Mouse (Mus musculus) hindbrain, postnatal 0 days (tissue): ENCODE measurements at regions not wholly inside any gene's neighbourhood (a gene's known extent, or its start where the extent isn't known, plus 50 kb on each side); places are given as distances from the start of the nearest gene placed in this dataset.

Experiments
- ATAC-seq: fragments of 200-750 bp; cut with Nextera tagmentation; 2 replicates; pipeline ENCODE4 v1.8.0; 2017; ENCODE audit warnings: mild to moderate bottlenecking, moderate TSS enrichment, moderate library complexity
- DNase-seq: peaks from one replicate; pipeline ENCODE4 v3.0.0-alpha.2; 2015; ENCODE audit warnings: low spot score
- H3K27ac ChIP-seq: fragments of 300-500 bp; sonication (generic); 2 replicates; pipeline ENCODE4 v1.5.1; 2014; ENCODE audit warnings: mild to moderate bottlenecking
- H3K27me3 ChIP-seq: fragments of 300-500 bp; sonication (generic); 2 replicates; pipeline ENCODE4 v1.6.1; 2014; ENCODE audit warnings: low read length, mixed read lengths; ENCODE audit not compliant: insufficient read depth
- H3K36me3 ChIP-seq: fragments of 300-500 bp; sonication (generic); 2 replicates; pipeline ENCODE4 v1.6.1; 2014; ENCODE audit warnings: low read length, mixed read lengths; ENCODE audit not compliant: insufficient read depth
- H3K4me1 ChIP-seq: fragments of 300-500 bp; sonication (generic); 2 replicates; pipeline ENCODE4 v1.6.1; 2014; ENCODE audit warnings: antibody characterized with exemption, low read length, mixed read lengths; ENCODE audit not compliant: insufficient read depth
- H3K4me2 ChIP-seq: fragments of 300-500 bp; sonication (generic); 2 replicates; pipeline ENCODE4 v1.6.1; 2014; ENCODE audit warnings: low read depth, mild to moderate bottlenecking, low read length, moderate library complexity, mixed read lengths
- H3K4me3 ChIP-seq: fragments of 300-500 bp; sonication (generic); 2 replicates; pipeline ENCODE4 v1.5.1; 2014; ENCODE audit warnings: low read length
- H3K9ac ChIP-seq: fragments of 300-500 bp; sonication (generic); replicated peaks from 2 replicates; pipeline ENCODE4 v1.6.1; 2014; ENCODE audit warnings: mild to moderate bottlenecking, low read length, moderate library complexity, mixed read lengths
- H3K9me3 ChIP-seq: fragments of 300-500 bp; sonication (generic); 2 replicates; pipeline ENCODE4 v1.6.1; 2016; ENCODE audit warnings: low read length, mixed read lengths
- CTCF ChIP-seq: IDR thresholded peaks from 2 replicates; pipeline ENCODE4 v1.5.1; 2016; ENCODE audit warnings: antibody characterized with exemption, control low read depth, low read depth
- WGBS: fragments of 180-500 bp; shearing (Covaris S2); extraction: QIAGEN DNeasy Blood & Tissue Kit; methylation state at CpG from one replicate; pipeline ENCODE4 v1.1.7; 2014; 5-methylcytosine and 5-hydroxymethylcytosine counted together

- Histone ChIP-seq H3K36me3 (no peaks in the 10 kb centered on the region), H3K4me2 (no peak overlapping the region), H3K4me3 (no peak overlapping the region), H3K9me3 (no peaks in the 10 kb centered on the region), H3K27ac (no peak overlapping the region), H3K9ac (no peak overlapping the region), H3K27me3 (no peaks in the 10 kb centered on the region), H3K4me1 (no peaks in the 10 kb centered on the region)
- DNase-seq (no peak), ATAC-seq (no peak)
- no peak for TF ChIP-seq CTCF
- WGBS, result 67% methylated on average over 6 of the region's 6 CpGs
Measured at GRCm38 (mm10) chr19:6666187-6666722, 123.4 kb upstream of the Slc22a12 start.

GRCm38 (mm10) chr19:6665264-6666054 is 122.6 kb upstream of the Slc22a12 start:
- no peak for TF ChIP-seq CTCF
- Histone ChIP-seq H3K4me1 (no peaks in the 10 kb centered on the region), H3K27me3 (no peaks in the 10 kb centered on the region), H3K9me3 (no peaks in the 10 kb centered on the region), H3K27ac (no peak overlapping the region), H3K36me3 (no peaks in the 10 kb centered on the region), H3K4me2 (no peak overlapping the region), H3K4me3 (no peak overlapping the region), H3K9ac (no peak overlapping the region)
- 81% methylated on average over 15 of the region's 15 CpGs for WGBS
- no peak for ATAC-seq
- no peak for DNase-seq

- Histone ChIP-seq H3K9ac (no peak overlapping the region), H3K4me3 (no peak overlapping the region), H3K9me3 (no peaks in the 10 kb centered on the region), H3K4me2 (no peak overlapping the region), H3K27me3 (no peaks in the 10 kb centered on the region; the same call in 1 of the 2 replicates), H3K36me3 (no peaks in the 10 kb centered on the region), H3K27ac (no peak overlapping the region), H3K4me1 (no peaks in the 10 kb centered on the region)
- WGBS, result 83% methylated on average over 12 of the region's 12 CpGs
- TF ChIP-seq CTCF, result no peak
- no peak for ATAC-seq
- no peak for DNase-seq
Measured at GRCm38 (mm10) chr19:6664311-6664952, 121.6 kb upstream of the Slc22a12 start.

DNA sequence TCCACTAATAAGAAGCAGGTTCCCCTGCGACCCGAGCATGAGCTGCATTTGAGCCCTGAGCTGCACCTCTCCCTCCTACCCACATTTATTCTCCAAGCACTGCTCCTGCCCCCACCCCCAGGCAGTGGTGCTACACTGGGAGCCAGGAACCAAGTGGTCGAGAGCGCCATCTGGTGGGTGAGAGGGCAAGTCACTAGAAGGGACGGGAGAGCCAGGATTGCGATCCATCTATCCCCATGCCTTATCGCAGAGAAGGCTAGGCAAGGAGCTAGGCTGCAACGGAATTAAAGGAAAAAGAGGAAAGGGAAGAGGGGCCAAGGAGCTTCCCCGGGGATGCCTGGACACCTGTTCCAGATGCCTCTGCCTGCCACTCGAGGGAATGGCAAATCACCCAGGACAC is 120.6 kb upstream of the Slc22a12 start:
- no peak overlapping the region for H3K9ac ChIP-seq
- TF ChIP-seq CTCF, result peak; percentile 99

DNA sequence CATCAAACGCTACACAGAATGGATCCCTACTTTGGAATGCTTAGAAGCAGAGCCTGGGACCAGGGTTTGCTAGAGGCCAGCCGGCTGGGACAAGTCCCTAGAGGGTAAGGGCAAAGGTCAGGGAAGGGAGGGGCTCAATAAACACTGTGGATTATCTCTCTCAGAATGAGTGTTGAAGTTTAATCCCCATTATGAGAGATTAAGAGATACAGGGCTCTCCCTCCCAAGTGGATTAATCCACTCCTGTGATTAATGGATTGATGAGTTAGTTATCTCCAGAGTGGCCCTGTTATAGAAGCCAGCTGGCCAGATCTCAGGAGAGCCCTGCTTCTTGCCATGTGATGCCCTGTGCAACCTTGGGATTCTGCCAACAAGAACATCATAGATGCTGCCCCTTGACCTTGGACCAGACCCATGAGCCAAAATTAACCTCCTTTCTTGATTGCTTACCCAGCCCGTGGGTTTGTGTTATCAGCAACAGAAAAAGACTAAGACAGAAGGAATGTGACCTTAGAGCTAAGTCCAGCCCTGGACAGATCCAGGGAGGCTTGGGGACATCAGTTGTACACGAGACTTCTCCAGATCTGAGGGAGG is 119.6 kb upstream of the Slc22a12 start:
- DNase-seq, result no peak
- no peak overlapping the region for H3K9ac ChIP-seq
- H3K4me2 ChIP-seq, result no peak overlapping the region
- no peaks in the 10 kb centered on the region for H3K4me1 ChIP-seq
- H3K9me3 ChIP-seq, result no peaks in the 10 kb centered on the region
- no peaks in the 10 kb centered on the region for H3K36me3 ChIP-seq
- H3K27me3 ChIP-seq, result no peaks in the 10 kb centered on the region; the same call in 1 of the 2 replicates
- TF ChIP-seq CTCF, result no peak
- WGBS, result 46% methylated on average over 4 of the region's 4 CpGs
- no peak overlapping the region for H3K4me3 ChIP-seq
- ATAC-seq, result no peak
- H3K27ac ChIP-seq, result no peak overlapping the region

More for the DNA sequence above, 120.6 kb upstream of the Slc22a12 start:
- H3K4me3 ChIP-seq, result no peak overlapping the region
- no peaks in the 10 kb centered on the region for H3K36me3 ChIP-seq
- 4% methylated on average over 10 of the region's 10 CpGs for WGBS
- no peak overlapping the region for H3K27ac ChIP-seq
- H3K27me3 ChIP-seq, result no peaks in the 10 kb centered on the region; the same call in 1 of the 2 replicates
- no peaks in the 10 kb centered on the region for H3K4me1 ChIP-seq
- no peaks in the 10 kb centered on the region for H3K9me3 ChIP-seq
- ATAC-seq (peak; percentile 93), DNase-seq (peak; percentile 94)
- no peak overlapping the region for H3K4me2 ChIP-seq

DNA sequence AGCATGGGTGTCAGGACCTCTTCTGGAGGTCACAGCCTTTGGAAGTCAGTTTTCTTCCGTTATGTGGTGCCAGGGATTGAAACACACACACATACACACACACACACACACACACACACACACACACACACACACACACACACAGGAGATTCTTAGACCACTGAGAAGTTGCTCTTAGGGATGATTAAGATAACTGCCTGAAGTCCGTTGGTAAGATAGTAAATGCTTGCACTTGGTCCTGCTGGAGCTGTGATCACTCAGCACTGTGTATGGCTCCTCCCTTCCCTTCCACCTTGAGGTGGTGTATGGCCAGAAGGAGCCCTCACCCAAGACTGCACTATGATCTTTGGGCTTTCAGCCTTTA is 118.7 kb upstream of the Slc22a12 start:
- no peak for TF ChIP-seq CTCF
- DNase-seq, result no peak
- Histone ChIP-seq H3K4me1 (no peaks in the 10 kb centered on the region), H3K4me2 (no peak overlapping the region), H3K4me3 (no peak overlapping the region), H3K9me3 (no peaks in the 10 kb centered on the region), H3K36me3 (no peaks in the 10 kb centered on the region), H3K27me3 (no peaks in the 10 kb centered on the region; the same call in 1 of the 2 replicates), H3K9ac (no peak overlapping the region), H3K27ac (no peak overlapping the region)
- no peak for ATAC-seq
- WGBS, result 74% methylated on average over 2 of the region's 2 CpGs
